Mouse (Mus musculus) cerebellum, adult 2 months (tissue): ENCODE results near the gene Slc4a4.

ENCODE experiments used
- CTCF ChIP-seq: fragments of 200-500 bp; IDR thresholded peaks from 2 replicates; pipeline ENCODE4 v1.5.1; 2011; ENCODE audit warnings: low read depth, mild to moderate bottlenecking, control low read depth, low read length, moderate library complexity, borderline replicate concordance; ENCODE audit not compliant: insufficient read depth
- POLR2A ChIP-seq: fragments of 200-500 bp; IDR thresholded peaks from 2 replicates; pipeline ENCODE4 v1.6.1; 2011; ENCODE audit warnings: low read length, control low read depth, borderline replicate concordance; ENCODE audit not compliant: insufficient read depth

DNA sequence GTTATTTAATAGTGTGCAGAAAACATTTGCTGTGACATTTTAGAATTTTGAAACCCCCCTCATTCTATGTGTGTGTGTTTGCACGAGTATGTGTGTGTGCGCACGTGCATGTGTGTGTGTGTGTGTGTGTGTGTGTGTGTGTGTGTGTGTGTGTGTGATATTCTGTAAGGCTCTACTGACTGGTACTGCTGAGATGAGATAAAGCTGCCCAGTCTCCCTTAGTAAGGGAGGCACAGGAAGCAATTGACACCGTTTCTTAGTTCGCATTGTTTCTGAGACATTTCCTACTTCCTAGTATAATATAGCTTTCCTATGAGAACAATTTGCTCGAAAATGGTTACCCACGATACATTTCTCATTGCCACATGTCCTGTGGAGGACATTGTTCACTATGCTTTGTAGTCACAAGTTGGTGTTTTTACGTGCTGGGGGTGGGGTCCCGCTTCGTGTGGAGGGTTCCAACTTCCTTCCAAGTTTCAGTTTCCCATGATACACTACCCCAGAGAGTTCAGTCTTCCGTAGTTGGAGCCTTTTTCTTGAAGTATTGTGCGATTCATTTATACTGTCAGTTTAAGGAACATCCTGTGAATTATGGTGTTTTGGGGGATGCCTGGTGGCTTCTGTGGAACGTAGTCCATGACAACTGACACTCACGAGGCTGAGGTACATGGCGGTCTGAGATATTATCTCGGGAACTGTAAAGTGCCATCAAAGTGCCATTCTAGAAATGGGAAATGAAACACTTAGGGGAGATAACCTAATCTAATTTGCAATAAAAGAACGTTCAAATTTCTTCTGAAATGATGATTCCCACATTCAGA is 66.3 kb downstream of the Slc4a4 start:
- no peak for TF ChIP-seq CTCF
- TF ChIP-seq POLR2A, result no peak
